In genomic region chr5:96091468-96091867, GRCm38 (mm10) we compare ENCODE assay signal across 20 mouse cellular contexts.
DNase-seq lines count a peak whose midpoint lies in the region; ATAC-seq and TF ChIP-seq lines count a peak whose summit lies in the region.
"Had no signal": no experiment of that assay in that cellular context is flagged by ENCODE, and none has a peak within 500 bp of the region (broad histone marks: within the 10 kb centered on the region; RNA-seq: fewer than 3 reads in every experiment).

No protein-coding gene starts in this region.

- WGBS in liver, adult 2 months, result 17% methylated on average over 2 of the region's 2 CpGs
- WGBS in liver, postnatal 0 days (ENCODE audit: insufficient replicate concordance), result 77% methylated on average over 2 of the region's 2 CpGs
- WGBS in lung, adult 2 months, result 51% methylated on average over 2 of the region's 2 CpGs

- no peak overlapping the region for H3K4me3 ChIP-seq in liver, adult 2 months (ENCODE audit: insufficient read depth, low read depth, low read length)
- no peak overlapping the region for H3K4me3 ChIP-seq in liver, postnatal 0 days (ENCODE audit: low read depth, low read length)
- H3K4me3 ChIP-seq in lung, adult 2 months (replicated peaks; ENCODE audit: extremely low read depth, low read depth, low read length), result no peak overlapping the region
- H3K4me3 ChIP-seq: embryonic facial prominence, embryonic 15.5 days; forebrain, embryonic 12.5 days; heart, adult 2 months; heart, embryonic 12.5 days; hindbrain, embryonic 10.5 days; hindbrain, embryonic 15.5 days had no signal

- peak; percentile 49 for DNase-seq in liver, adult 2 months (ENCODE audit: extremely low read depth, low read depth, low spot score)
- no peak for DNase-seq in liver, postnatal 0 days
- peak; percentile 20 for DNase-seq in lung, postnatal 36 days
- no peak for DNase-seq in lung, adult 2 months
- peak; percentile 48 for DNase-seq in fibroblast of lung, adult 2 months (ENCODE audit: low read depth)
- DNase-seq in layer of hippocampus, adult 11-12 months (ENCODE audit: low spot score), result no peak
- DNase-seq in heart, adult 8-10 months (ENCODE audit: low spot score), result no peak
- DNase-seq: adrenal gland, postnatal 25 days; cerebellum, adult 2 months; cerebellum, postnatal 10 days; gastrocnemius, postnatal 10 days; heart, adult 2 months had no signal

- H3K9ac ChIP-seq in liver, adult 2 months (ENCODE audit: low read depth, low read length), result no peak overlapping the region
- no peak overlapping the region for H3K9ac ChIP-seq in liver, postnatal 0 days (replicated peaks)
- H3K9ac ChIP-seq: embryonic facial prominence, embryonic 15.5 days; forebrain, embryonic 12.5 days; heart, embryonic 12.5 days; hindbrain, embryonic 15.5 days had no signal

- no peaks in the 10 kb centered on the region for H3K27me3 ChIP-seq in liver, adult 2 months (ENCODE audit: control insufficient read depth, insufficient read depth, low read length)
- H3K27me3 ChIP-seq in liver, postnatal 0 days (ENCODE audit: insufficient read depth, low read length), result no peaks in the 10 kb centered on the region
- H3K27me3 ChIP-seq: embryonic facial prominence, embryonic 15.5 days; forebrain, embryonic 12.5 days; heart, embryonic 12.5 days; hindbrain, embryonic 15.5 days had no signal

- no peak overlapping the region for H3K4me2 ChIP-seq in liver, postnatal 0 days (ENCODE audit: low read depth, low read length)
- H3K4me2 ChIP-seq: embryonic facial prominence, embryonic 15.5 days; forebrain, embryonic 12.5 days; heart, embryonic 12.5 days; hindbrain, embryonic 15.5 days had no signal

- no peak for TF ChIP-seq CTCF in liver, adult 2 months (IDR thresholded peaks at IDR 0.05; ENCODE audit: low read depth, low read length)
- TF ChIP-seq CTCF in liver, postnatal 0 days (IDR thresholded peaks at IDR 0.05; ENCODE audit: low read depth), result no peak
- TF ChIP-seq CTCF in lung, adult 2 months (IDR thresholded peaks at IDR 0.05; ENCODE audit: insufficient read depth, low read length), result no peak

- no peak for TF ChIP-seq POLR2A in liver, adult 2 months (IDR thresholded peaks at IDR 0.05; ENCODE audit: extremely low read depth, insufficient read depth, low read length)
- no peak for TF ChIP-seq POLR2A in lung, adult 2 months (IDR thresholded peaks at IDR 0.05; ENCODE audit: borderline replicate concordance, extremely low read depth, low read depth, low read length)

- TF ChIP-seq EP300 in liver, postnatal 0 days (IDR thresholded peaks at IDR 0.05; ENCODE audit: low read depth), result no peak

- no peak for ATAC-seq in liver, postnatal 0 days
- ATAC-seq: CD4-positive, CD25-positive, alpha-beta regulatory T cell, adult 4 months; forebrain, embryonic 16.5 days had no signal

- no peaks in the 10 kb centered on the region for H3K9me3 ChIP-seq in liver, postnatal 0 days (ENCODE audit: low read length)
- H3K9me3 ChIP-seq: embryonic facial prominence, embryonic 15.5 days; forebrain, embryonic 12.5 days; G1E; heart, embryonic 12.5 days; hindbrain, embryonic 10.5 days; hindbrain, embryonic 15.5 days had no signal

- H3K4me1 ChIP-seq in liver, adult 2 months (ENCODE audit: control insufficient read depth, insufficient read depth, low read length), result no peaks in the 10 kb centered on the region
- H3K4me1 ChIP-seq in liver, postnatal 0 days (ENCODE audit: insufficient read depth), result no peaks in the 10 kb centered on the region
- no peaks in the 10 kb centered on the region; the same call in 1 of the 2 replicates for H3K4me1 ChIP-seq in lung, adult 2 months (ENCODE audit: control insufficient read depth, insufficient read depth, low read length)
- H3K4me1 ChIP-seq: embryonic facial prominence, embryonic 15.5 days; forebrain, embryonic 12.5 days; heart, embryonic 12.5 days; hindbrain, embryonic 10.5 days; hindbrain, embryonic 15.5 days had no signal

- no peaks in the 10 kb centered on the region; the same call in 1 of the 2 replicates for H3K36me3 ChIP-seq in liver, adult 2 months (ENCODE audit: control insufficient read depth, insufficient read depth, low read length)
- H3K36me3 ChIP-seq in liver, postnatal 0 days (replicated peaks; ENCODE audit: insufficient read depth, low read length), result peaks cover 8% of the 10 kb centered on the region; the same call in 1 of the 2 replicates
- H3K36me3 ChIP-seq: embryonic facial prominence, embryonic 15.5 days had no signal

- H3K27ac ChIP-seq in liver, adult 2 months (replicated peaks; ENCODE audit: insufficient read depth, low read depth, low read length), result no peak overlapping the region
- H3K27ac ChIP-seq in liver, postnatal 0 days (ENCODE audit: low read depth), result no peak overlapping the region
- H3K27ac ChIP-seq: embryonic facial prominence, embryonic 15.5 days; forebrain, embryonic 12.5 days; heart, adult 2 months; hindbrain, embryonic 10.5 days; hindbrain, embryonic 15.5 days had no signal

- H3K79me2 ChIP-seq in liver, adult 2 months (ENCODE audit: control insufficient read depth, insufficient read depth, low read length), result no peaks in the 10 kb centered on the region

Comparison
In these comparisons a context has a peak if more than half of its experiments do, and no peak if none do; other contexts are left out.
1. DNase-seq: peak in liver, adult 2 months (single experiment), lung, postnatal 36 days (single experiment) and fibroblast of lung, adult 2 months (single experiment); none in liver, postnatal 0 days (single experiment), lung, adult 2 months (single experiment), layer of hippocampus, adult 11-12 months (single experiment) and heart, adult 8-10 months (single experiment).